Mouse (Mus musculus) left cerebral cortex, adult 8-10 months (tissue): ENCODE results near the gene Manea. TPM values are rescaled to one million over a fixed set of nuclear protein-coding genes. Genes with fewer than 3 reads are reported as not detected.
"Not testable (repeated sequence)": the region's sequence is repeated elsewhere in the genome, so short reads cannot be mapped to it uniquely, and the experiment has no call there.

ENCODE experiments used
- DNase-seq, 2 experiments: peaks; one replicate each; pipeline ENCODE4 v3.0.0; 2022; ENCODE audit warnings: low spot score in 2 of 2
- total RNA-seq, 4 experiments: library from RNA; stranded (reverse); gene quantifications; 2 replicates each; pipeline ENCODE4 v1.2.4; 2022

Gene Manea
- total RNA-seq = 10 to 100 TPM; 30.3 to 41.1 (median 37.4) TPM

DNA sequence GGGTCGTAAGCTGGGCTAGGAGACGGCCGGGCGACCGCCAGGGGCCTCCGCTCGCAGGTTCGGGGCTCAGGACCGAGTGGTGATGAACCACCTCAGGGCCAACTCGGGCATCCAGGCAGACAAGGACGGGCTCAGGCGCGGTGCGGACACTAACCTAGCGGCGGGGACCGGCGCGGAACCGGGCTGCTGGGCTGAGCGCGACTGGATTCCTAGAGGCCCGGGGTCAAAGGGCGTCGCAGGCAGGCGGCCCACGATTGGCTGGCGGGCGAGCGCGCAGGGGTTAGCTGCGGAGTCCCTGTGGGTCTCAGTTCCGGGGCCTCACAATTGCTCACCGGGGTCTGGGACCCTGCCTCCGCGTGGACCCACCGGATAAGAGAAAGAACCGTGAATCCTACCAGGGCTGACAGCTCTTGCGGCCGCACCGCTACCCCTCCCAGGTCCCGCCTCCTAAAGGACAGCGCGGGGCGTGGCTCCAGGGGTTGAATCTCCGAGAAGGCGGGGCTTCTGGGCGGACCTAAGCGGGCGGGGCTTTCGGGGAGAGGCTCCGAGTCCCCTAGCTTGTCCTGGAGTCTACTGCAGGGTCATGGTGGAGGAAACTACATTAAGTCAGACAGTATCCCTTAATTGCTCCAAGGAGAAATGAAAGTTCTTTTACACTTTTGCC is at the start of gene Manea:
Manea (minus strand) TSS at position 449 of the 664 bp plus-strand sequence.
- DNase-seq = peak; percentile 72 to 81

DNA sequence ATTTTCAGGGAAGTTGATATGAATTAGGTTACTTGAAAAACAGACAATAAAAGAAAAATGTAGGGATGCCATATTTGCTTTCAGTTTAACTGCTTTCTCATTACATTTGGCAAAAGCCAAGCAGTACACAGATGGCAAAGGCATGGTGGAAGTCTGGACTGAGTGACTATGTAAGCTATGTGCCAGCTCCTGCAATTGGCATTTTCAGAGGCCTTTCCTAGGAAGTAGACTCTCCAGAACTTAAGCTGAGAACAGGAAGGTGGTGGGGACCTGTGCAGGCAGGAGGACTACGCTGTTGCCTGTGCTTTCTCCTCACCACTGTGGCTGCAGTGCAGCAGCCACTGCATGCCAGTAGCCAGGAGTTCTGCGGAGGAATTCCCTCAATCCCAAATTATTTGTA is 7.9 kb upstream of the Manea start:
- DNase-seq = peak in 1 of 2 experiments; percentile 6

DNA sequence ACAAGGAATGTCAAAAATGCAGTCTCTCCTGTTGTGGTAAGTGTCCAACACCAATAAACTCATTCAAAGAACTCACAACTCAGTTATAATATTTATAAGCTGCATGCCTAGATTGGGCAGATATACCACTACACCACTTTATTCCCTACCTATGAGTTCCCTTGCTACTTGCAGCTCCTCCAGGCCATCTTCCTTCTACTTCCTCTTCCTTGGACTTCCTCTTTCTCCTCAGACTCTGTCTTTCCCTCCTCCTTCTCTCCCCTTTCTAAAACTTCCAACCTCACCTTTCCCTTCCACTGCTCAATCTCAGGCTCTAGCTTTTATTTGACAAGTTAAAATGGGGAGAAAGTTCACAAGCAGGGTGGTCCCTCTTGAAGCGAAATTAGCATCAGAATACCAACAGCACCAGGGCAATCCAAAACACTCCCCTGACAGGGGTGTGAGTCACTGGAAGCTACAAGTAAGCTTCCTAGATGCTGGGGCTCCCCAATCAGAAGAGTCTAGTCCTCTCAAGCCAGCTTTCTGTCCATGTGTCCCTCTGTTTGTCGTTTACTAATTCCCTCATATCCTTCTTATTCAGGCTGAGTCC is 7.0 kb upstream of the Manea start:
- DNase-seq = no peak

DNA sequence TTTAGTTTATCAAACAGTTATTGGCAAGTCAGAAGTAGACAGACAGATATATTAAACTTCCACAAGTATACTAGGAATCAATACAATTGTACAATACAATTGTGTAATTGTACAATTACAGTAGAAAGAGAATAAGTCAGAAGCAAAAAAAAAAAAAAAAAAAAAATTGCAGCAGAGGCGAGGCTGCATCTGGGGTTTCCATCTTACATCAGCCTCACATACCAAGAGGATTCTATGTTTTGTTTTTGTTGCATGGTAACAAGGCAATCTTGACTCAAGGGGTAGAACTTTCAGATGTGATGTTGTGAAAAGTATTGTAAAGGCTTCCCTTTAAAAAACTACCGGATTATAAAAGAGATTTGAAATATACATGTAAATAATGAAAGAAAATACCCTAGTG is 548 bp upstream of the Manea start:
- no peak for DNase-seq

DNA sequence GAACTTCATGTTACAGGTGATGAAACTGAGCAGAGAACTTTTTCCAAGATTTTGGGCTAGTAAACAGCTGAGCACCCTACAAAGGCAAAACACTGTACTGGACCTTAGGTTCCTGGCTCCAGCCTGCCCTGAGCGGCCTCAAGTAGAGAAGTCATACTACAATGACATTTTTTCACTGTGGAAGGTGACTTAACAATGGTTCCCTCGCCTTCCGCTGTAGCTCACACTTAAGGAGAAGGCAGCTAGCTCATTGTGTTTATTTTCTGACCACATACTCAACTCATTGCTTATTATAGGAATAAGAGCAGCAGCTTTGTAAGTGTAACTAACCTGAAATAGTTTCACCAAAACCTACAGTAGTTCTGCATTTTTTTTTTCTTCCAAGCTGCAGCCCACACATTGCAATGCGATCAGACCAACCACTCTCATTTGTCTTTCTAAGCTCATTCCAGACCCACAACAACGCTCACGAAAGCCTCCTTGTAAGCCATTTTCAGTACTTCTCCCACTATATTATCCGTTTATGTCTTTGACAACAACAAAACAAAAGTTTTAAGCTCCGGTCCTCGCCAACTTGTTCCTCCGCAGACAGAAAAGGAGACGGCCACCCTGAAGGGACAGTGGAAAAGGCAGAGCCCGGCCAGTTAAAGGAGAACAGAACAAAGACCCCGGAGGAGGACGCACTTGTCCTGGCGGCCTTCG is 799 bp downstream of the Manea start:
- DNase-seq = no peak

DNA sequence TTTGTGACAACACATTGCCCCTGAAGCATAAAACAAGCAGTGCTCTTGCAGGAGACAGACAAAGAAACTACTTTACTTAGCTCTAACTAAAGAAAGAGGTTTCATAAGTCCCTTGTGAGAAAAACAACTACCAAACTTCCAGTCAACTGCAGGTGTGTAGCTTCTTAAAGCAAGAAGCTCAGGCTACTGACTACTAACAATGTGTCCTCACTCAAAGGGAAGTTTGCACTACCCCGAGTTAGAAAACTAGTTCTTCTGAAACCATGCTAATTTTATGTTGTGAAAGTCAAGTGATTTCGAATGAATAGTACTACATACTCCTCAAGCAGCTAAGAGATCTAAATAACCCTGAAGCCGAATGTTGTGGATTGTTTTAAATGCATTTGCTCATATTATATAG is 1.6 kb downstream of the Manea start:
- no peak for DNase-seq

DNA sequence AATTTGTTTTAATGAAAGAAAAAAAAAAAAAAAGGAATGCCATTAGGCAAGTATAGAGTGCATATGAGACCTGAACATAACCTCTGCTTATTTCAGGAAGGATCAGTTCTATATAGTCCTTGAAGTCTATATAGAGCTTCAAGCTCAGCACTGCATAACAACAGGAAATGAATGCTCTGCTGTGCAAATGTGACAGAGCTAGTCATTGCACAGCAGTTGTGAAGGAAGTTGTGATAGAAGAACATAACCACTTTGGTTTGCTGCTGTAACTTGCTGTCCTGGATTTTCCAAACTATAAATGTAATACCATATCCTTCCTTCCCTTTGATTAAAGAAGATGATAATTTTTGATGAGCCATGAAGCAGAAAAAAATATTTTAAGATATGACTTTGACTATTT is 4.3 kb downstream of the Manea start:
- DNase-seq = no peak

DNA sequence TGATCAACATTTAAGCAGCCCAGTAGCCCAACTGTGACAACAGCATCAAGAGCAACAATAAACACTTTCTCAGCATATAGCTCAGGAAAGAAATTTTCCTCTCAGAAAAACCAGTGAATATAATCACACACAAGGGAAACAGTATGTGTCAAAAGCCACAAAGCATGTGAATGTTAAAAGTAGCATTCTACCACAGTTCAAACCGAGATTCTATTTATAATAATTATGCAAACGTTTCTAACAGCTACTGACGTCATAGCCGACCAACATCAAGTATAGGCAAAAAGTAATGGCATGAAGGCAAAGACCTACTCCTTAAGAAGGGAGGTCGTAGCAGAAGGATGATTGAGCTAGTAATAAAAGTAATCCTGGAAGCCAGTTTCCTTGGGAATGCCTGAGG is 8.1 kb downstream of the Manea start:
- DNase-seq = no peak

DNA sequence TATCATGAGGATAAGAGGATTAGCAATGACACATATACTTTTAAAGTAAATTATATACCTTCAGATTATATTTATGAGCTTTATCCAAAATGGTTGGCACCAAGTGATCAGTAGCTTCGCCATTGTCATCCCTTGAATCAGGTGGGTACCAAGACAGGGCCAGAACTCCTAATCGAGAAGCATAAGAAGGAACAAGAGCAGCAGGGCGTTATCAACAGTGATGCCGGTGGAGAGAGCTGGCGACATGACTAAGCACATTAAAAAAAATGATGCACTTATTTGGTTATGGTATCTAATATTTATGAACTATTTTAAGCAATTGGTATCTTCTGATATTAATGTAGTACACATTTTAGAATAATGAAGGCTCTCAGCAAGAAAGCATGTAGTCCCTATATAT is 10.1 kb downstream of the Manea start:
- DNase-seq = no peak

DNA sequence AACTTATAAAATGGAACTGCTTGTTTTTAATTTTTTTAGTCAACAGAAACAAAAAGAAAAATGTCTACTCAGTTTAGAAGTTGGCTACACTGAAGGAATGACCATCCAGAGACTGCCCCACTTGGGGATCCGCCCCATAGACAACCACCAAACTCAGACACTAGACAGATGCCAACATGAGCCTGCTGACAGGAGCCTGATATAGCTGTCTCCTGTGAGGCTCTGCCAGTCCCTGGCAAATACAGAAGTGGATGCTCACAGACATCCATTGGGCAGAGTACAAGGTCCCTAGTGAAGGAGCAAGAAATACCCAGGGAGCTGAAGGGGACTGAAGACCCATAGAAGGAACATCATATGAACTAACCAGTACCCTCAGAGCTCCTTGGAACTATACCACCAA is 42.0 kb downstream of the Manea start:
- not testable (repeated sequence) for DNase-seq

DNA sequence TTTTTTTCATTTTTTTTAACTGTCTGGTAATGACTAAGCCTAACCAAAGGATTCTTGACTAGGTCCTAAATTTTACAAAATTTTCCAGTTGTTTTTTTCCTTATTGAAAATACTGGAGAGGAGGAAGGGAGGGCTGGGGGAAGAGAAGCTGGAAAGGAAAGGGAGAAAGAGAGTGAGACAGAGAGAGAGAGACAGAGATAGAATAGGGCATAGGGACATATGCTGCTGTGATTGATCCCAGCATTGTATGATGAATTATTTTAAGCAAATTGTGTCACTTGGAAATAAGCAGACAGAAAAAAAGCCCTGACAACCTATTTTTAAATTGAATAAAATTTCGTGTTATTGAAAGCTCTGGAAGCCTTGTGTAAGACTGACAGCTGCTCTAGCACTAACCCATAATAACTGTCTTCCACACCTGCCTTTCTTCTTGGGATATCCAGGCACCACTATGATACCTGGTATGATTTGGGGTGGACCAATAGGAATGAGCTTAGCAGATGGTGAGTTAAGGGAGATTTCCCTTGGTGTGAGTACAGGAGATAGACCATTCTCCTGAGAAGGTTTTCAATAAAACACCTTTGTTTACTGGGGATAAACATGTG is 69.5 kb downstream of the Manea start:
- DNase-seq = no peak

DNA sequence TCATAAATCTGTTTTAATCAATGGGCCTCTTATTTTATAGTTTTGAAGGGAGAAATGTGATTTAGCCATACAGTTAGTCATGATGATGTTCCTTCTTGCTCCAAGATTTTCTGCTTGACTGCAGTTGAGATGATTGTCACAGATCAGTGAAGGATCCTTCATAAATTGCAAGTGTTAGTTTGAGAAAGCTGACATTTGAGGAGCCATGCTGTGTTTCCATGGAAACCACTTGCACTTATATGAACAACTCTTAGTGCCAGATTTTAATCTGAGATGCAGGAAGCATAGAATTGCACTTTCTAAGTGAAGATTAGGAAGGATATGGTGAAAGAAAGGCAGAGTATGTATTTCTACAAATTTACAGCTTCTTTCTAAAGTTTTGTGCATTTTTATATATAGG is 70.4 kb downstream of the Manea start:
- DNase-seq = no peak

DNA sequence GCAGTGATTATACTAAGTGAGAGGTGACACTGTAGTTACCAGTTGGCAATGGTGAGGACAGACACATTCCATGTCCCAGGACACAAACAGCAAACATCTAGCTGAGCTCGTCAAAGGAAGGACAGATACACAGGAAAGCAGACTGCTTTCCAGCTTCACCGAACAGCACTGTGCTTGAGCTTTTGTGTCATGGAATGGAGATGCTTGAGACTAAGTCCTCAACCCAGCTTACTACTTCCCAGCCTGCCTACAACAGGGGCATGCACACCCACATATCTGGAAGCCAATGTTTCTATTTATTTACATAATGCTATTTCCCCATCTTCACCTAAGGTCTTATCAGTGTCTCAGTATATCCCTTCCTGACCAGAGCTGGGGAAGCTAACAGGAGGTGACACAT is 70.9 kb downstream of the Manea start:
- no peak for DNase-seq
